Mouse (Mus musculus): ENCODE data around the gene Eya2. TPM values are rescaled to one million over a fixed set of nuclear protein-coding genes. Genes with fewer than 3 reads are reported as not detected.
A peak's percentile ranks its signal among the peaks of the same experiment; 100 is the strongest.

Eya2 gene
- polyA plus RNA-seq, 1 experiment from 2014 or later, result 14.2 TPM

DNA sequence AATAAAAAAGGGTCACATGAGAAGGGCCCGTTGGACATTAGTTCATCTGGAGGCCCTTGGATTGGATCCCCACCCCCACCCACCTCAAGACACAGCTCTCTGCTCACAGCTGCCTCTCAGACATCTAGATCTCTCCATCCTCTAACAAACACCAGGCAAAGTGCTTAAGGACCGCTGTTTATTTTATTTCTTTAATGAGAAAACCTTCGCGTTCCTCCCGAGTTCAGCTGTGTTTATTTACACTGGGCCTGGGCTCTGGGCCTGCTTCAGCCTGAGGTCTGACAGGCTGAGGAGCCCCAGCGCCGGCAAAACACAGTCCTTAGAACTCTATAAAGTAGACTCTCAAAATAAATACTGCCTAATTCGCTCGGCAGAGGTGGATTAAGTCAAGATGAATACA is 146.2 kb downstream of the Eya2 start:
- 6% methylated on average over 9 of the region's 9 CpGs for WGBS
- no peaks in the 10 kb centered on the region for H3K36me3 ChIP-seq
- 0 out of 2 replicates have a peak overlapping the region, but pooled peaks have one; percentile 39 for H3K27ac ChIP-seq (replicated peaks)
- H3K9me3 ChIP-seq (replicated peaks), result no peaks in the 10 kb centered on the region
- H3K4me3 ChIP-seq, result no peak overlapping the region
- H3K27me3 ChIP-seq (ENCODE audit: low read depth, poor library complexity, severe bottlenecking), result peaks cover 47% of the 10 kb centered on the region
- DNase-seq (ENCODE audit: low spot score), result peak; percentile 36
- H3K4me1 ChIP-seq, result peaks cover 47% of the 10 kb centered on the region

DNA sequence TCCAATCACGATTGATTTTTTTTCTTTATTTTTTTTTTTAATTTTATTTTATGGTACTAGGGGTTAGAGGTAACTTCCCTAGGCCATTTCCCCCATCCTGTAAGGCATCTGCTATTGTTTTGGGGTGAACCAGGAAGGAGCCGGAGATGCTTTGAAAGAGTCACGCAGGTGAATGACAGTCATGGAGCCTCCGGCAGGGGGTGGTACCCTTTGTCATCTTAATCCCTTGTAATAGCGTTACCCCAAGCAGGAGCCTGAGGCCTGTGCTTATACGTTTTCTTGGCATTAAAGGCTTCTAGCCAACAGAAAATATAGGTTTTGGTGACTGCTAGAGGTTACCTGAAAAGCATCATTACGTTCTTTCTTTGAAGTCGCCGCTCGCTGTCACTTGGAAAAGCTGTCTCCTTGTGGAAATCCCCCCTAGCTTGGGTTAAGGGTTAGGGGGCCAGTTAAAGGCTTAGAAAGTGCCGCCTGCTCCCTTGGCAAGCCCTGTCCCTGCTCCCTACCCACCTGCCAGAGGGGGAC is 146.8 kb downstream of the Eya2 start:
- Histone ChIP-seq H3K27me3 (ENCODE audit: low read depth, poor library complexity, severe bottlenecking) (peaks cover 52% of the 10 kb centered on the region), H3K4me1 (peaks cover 51% of the 10 kb centered on the region), H3K27ac (replicated peaks) (peak overlapping the region; percentile 73), H3K9me3 (replicated peaks) (no peaks in the 10 kb centered on the region), H3K4me3 (peak overlapping the region; percentile 24), H3K36me3 (no peaks in the 10 kb centered on the region)
- 6% methylated on average over 11 of the region's 11 CpGs for WGBS
- DNase-seq (ENCODE audit: low spot score), result no peak

- Histone ChIP-seq H3K27ac (replicated peaks) (peak overlapping the region; percentile 73), H3K9me3 (replicated peaks) (no peaks in the 10 kb centered on the region), H3K4me1 (peaks cover 51% of the 10 kb centered on the region), H3K4me3 (peak overlapping the region; percentile 24), H3K27me3 (ENCODE audit: low read depth, poor library complexity, severe bottlenecking) (peaks cover 59% of the 10 kb centered on the region), H3K36me3 (no peaks in the 10 kb centered on the region)
- DNase-seq (ENCODE audit: low spot score), result peak; percentile 37
- 14% methylated on average over 21 of the region's 21 CpGs for WGBS
These were observed 147.5 kb downstream of the Eya2 start for GRCm38 (mm10) chr2:165742210-165742786.

GRCm38 (mm10) chr2:165745306-165746098 is 150.7 kb downstream of the Eya2 start:
- peaks cover 75% of the 10 kb centered on the region for H3K27me3 ChIP-seq (ENCODE audit: low read depth, poor library complexity, severe bottlenecking)
- H3K36me3 ChIP-seq, result no peaks in the 10 kb centered on the region
- 43% methylated on average over 18 of the region's 18 CpGs for WGBS
- H3K4me1 ChIP-seq, result peaks cover 61% of the 10 kb centered on the region
- no peak overlapping the region for H3K4me3 ChIP-seq
- no peaks in the 10 kb centered on the region for H3K9me3 ChIP-seq (replicated peaks)
- no peak for DNase-seq (ENCODE audit: low spot score)
- H3K27ac ChIP-seq (replicated peaks), result peak overlapping the region; percentile 10; the same call in 1 of the 2 replicates

- peaks cover 60% of the 10 kb centered on the region for H3K27me3 ChIP-seq (ENCODE audit: low read depth, poor library complexity, severe bottlenecking)
- H3K27ac ChIP-seq (replicated peaks), result no peak overlapping the region
- 46% methylated on average over 7 of the region's 7 CpGs for WGBS
- H3K4me3 ChIP-seq, result no peak overlapping the region
- peaks cover 42% of the 10 kb centered on the region for H3K4me1 ChIP-seq
- no peaks in the 10 kb centered on the region for H3K36me3 ChIP-seq
- DNase-seq (ENCODE audit: low spot score), result no peak
- no peaks in the 10 kb centered on the region for H3K9me3 ChIP-seq (replicated peaks)
These were observed 153.1 kb downstream of the Eya2 start for GRCm38 (mm10) chr2:165747975-165748374.

- H3K4me1 ChIP-seq, result peaks cover 42% of the 10 kb centered on the region
- H3K36me3 ChIP-seq, result no peaks in the 10 kb centered on the region
- peaks cover 56% of the 10 kb centered on the region for H3K27me3 ChIP-seq (ENCODE audit: low read depth, poor library complexity, severe bottlenecking)
- H3K27ac ChIP-seq (replicated peaks), result no peak overlapping the region; the same call in 1 of the 2 replicates
- no peak for DNase-seq (ENCODE audit: low spot score)
- 8% methylated on average over 11 of the region's 11 CpGs for WGBS
- H3K9me3 ChIP-seq (replicated peaks), result no peaks in the 10 kb centered on the region
- H3K4me3 ChIP-seq, result no peak overlapping the region
These were observed 153.6 kb downstream of the Eya2 start for GRCm38 (mm10) chr2:165748426-165748825.

- H3K4me1 ChIP-seq, result peaks cover 24% of the 10 kb centered on the region
- H3K4me3 ChIP-seq, result no peak overlapping the region
- DNase-seq (ENCODE audit: low spot score), result peak; percentile 48
- H3K9me3 ChIP-seq (replicated peaks), result no peaks in the 10 kb centered on the region
- H3K27me3 ChIP-seq (ENCODE audit: low read depth, poor library complexity, severe bottlenecking), result peaks cover 33% of the 10 kb centered on the region
- WGBS, result 27% methylated on average over 7 of the region's 7 CpGs
- H3K27ac ChIP-seq (replicated peaks), result no peak overlapping the region; the same call in 1 of the 2 replicates
- H3K36me3 ChIP-seq, result no peaks in the 10 kb centered on the region
These were observed 156.2 kb downstream of the Eya2 start for GRCm38 (mm10) chr2:165751068-165751467.

DNA sequence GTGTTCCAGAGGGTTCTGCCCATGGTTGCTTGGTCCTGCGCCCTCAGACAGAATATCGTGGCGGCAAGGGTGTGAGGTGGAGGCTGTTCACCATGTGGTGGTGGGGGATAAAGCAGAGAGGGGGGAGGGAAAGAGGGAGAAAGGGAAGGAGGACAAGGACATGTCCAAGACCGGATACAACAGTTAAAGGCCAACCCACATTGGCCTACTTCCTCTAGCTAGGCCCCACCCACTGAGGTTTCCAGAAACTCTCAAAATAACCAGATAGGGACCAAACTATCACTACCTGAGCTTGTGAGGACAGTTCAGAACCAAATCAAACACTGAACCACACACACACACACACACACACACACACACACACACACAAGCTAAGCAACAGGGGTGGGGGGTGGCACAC is 157.9 kb downstream of the Eya2 start:
- 0 out of 2 replicates have a peak, but pooled peaks cover 3% of the 10 kb centered on the region for H3K36me3 ChIP-seq
- 82% methylated on average over 4 of the region's 4 CpGs for WGBS
- no peaks in the 10 kb centered on the region for H3K9me3 ChIP-seq (replicated peaks)
- H3K27ac ChIP-seq (replicated peaks), result peak overlapping the region; percentile 9; the same call in 1 of the 2 replicates
- DNase-seq (ENCODE audit: low spot score), result no peak
- H3K27me3 ChIP-seq (ENCODE audit: low read depth, poor library complexity, severe bottlenecking), result peaks cover 21% of the 10 kb centered on the region
- peaks cover 22% of the 10 kb centered on the region for H3K4me1 ChIP-seq
- no peak overlapping the region for H3K4me3 ChIP-seq

DNA sequence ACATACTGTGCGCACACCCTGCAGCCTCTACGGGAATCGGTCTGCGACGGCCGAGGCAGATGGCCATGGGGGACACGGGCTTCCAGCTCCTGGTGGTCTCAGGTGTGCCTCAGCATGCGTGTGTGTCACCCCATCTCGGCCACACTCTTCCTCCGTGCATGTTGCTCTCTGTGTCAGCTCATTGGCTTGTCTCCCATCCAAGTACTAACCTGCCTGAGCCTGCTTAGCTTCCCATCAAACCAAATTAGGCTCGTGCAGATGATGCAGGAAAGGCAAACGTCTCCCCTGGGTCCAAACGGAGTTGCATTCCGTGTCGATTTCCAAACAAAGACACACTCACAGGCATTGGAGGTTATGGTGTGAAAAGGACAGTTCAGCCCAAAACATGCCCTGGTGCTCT is 163.0 kb downstream of the Eya2 start:
- DNase-seq (ENCODE audit: low spot score), result no peak
- H3K36me3 ChIP-seq, result 0 out of 2 replicates have a peak, but pooled peaks cover 3% of the 10 kb centered on the region
- 79% methylated on average over 15 of the region's 15 CpGs for WGBS
- no peak overlapping the region for H3K4me3 ChIP-seq
- peaks cover 27% of the 10 kb centered on the region for H3K4me1 ChIP-seq
- no peaks in the 10 kb centered on the region for H3K27me3 ChIP-seq (ENCODE audit: low read depth, poor library complexity, severe bottlenecking)
- no peaks in the 10 kb centered on the region for H3K9me3 ChIP-seq (replicated peaks)
- peak overlapping the region; percentile 68 for H3K27ac ChIP-seq (replicated peaks)

DNA sequence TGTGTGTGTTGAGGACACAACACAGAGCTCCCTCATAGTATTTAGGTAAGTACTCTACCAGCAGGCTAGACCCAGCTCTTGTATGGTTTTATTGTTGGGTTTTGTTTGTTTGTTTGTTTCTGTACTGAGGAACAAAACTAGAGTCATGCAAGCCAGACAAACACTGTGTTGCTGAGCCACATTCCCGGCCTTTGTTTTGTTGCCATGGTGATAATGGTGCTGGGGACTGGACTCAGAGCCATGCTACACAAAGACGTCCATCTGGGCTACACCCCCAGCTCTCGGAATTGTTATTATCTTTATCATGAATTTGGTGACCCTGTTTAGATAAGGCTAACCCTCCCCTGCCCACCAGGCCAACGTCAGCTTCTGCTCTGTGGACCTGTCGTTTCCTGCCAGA is 163.7 kb downstream of the Eya2 start:
- peak; percentile 61 for DNase-seq (ENCODE audit: low spot score)
- peak overlapping the region; percentile 68 for H3K27ac ChIP-seq (replicated peaks)
- 23% methylated on average over 5 of the region's 5 CpGs for WGBS

GRCm38 (mm10) chr2:165759421-165759985 is 164.7 kb downstream of the Eya2 start:
- Histone ChIP-seq H3K27ac (replicated peaks) (peak overlapping the region; percentile 57; the same call in 1 of the 2 replicates), H3K27me3 (ENCODE audit: low read depth, poor library complexity, severe bottlenecking) (no peaks in the 10 kb centered on the region), H3K4me1 (peaks cover 27% of the 10 kb centered on the region), H3K4me3 (no peak overlapping the region), H3K9me3 (replicated peaks) (no peaks in the 10 kb centered on the region), H3K36me3 (0 out of 2 replicates have a peak, but pooled peaks cover 6% of the 10 kb centered on the region)
- no peak for DNase-seq (ENCODE audit: low spot score)
- WGBS, result 87% methylated on average over 13 of the region's 13 CpGs

More for the DNA sequence above, 163.7 kb downstream of the Eya2 start:
- no peaks in the 10 kb centered on the region for H3K9me3 ChIP-seq (replicated peaks)
- H3K4me3 ChIP-seq, result no peak overlapping the region
- H3K36me3 ChIP-seq, result 0 out of 2 replicates have a peak, but pooled peaks cover 3% of the 10 kb centered on the region
- no peaks in the 10 kb centered on the region for H3K27me3 ChIP-seq (ENCODE audit: low read depth, poor library complexity, severe bottlenecking)
- peaks cover 27% of the 10 kb centered on the region for H3K4me1 ChIP-seq

GRCm38 (mm10) chr2:165768805-165769358 is 174.1 kb downstream of the Eya2 start:
- H3K36me3 ChIP-seq, result 0 out of 2 replicates have a peak, but pooled peaks cover 3% of the 10 kb centered on the region

More at GRCm38 (mm10) chr2:165768805-165769358, 174.1 kb downstream of the Eya2 start:
- Histone ChIP-seq H3K27me3 (ENCODE audit: low read depth, poor library complexity, severe bottlenecking) (no peaks in the 10 kb centered on the region), H3K4me1 (peaks cover 12% of the 10 kb centered on the region), H3K4me3 (no peak overlapping the region), H3K9me3 (replicated peaks) (no peaks in the 10 kb centered on the region), H3K27ac (replicated peaks) (peak overlapping the region; percentile 67)
- WGBS, result 52% methylated on average over 11 of the region's 11 CpGs
- DNase-seq (ENCODE audit: low spot score), result no peak
